Comparison of ENCODE assay signal across 26 mouse cellular contexts in the genomic region with DNA sequence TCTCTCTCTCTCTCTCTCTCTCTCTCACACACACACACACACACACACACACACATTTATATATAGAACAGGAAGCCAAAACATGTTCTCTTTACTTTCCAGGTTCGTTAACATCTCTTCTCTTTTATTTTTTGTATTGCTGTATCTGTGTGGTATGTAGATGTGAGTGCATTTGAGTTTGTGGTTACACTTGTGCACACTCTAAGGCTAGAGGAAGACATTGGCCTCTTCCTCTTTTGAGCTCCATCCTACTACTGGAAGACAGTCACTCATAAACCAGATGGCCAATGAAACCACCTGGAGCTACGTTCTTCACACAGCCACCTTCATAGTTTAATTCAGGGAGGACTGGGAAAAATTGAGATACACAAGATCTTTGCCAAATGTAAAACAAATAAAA.
"Had no signal": no experiment of that assay in that cellular context is flagged by ENCODE, and none has a peak within 500 bp of the region (broad histone marks: within the 10 kb centered on the region; RNA-seq: fewer than 3 reads in every experiment).

No protein-coding gene starts in this region.

- H3K4me1 ChIP-seq: kidney, embryonic 15.5 days; limb, embryonic 12.5 days; limb, embryonic 15.5 days; midbrain, embryonic 10.5 days; midbrain, embryonic 13.5 days; neural tube, embryonic 12.5 days; neural tube, embryonic 15.5 days had no signal

- H3K27ac ChIP-seq: kidney, embryonic 15.5 days; left cerebral cortex, adult 2 months; limb, embryonic 12.5 days; limb, embryonic 15.5 days; liver, embryonic 14.5 days; macrophage; midbrain, embryonic 10.5 days; midbrain, embryonic 13.5 days; neural tube, embryonic 12.5 days; neural tube, embryonic 15.5 days; stomach, postnatal 0 days had no signal

- DNase-seq: kidney, postnatal 10 days; kidney, postnatal 36 days; layer of hippocampus, postnatal 36 days; liver, postnatal 0 days; lung, embryonic 14.5 days; right cerebral cortex, adult 18-20 months; right cerebral cortex, postnatal 14 days; right cerebral cortex, postnatal 4 days; thymus, adult 2 months; thymus, postnatal 14 days; thymus, postnatal 4 days had no signal

- ATAC-seq: liver, postnatal 0 days; lung, postnatal 0 days; midbrain, embryonic 13.5 days; midbrain, embryonic 16.5 days had no signal

- H3K4me3 ChIP-seq: kidney, embryonic 15.5 days; left cerebral cortex, adult 2 months; limb, embryonic 12.5 days; limb, embryonic 15.5 days; megakaryocyte, embryonic 14.5 days; midbrain, embryonic 10.5 days; midbrain, embryonic 13.5 days; neural tube, embryonic 12.5 days; neural tube, embryonic 15.5 days had no signal

- H3K36me3 ChIP-seq: kidney, embryonic 15.5 days; limb, embryonic 12.5 days; limb, embryonic 15.5 days; midbrain, embryonic 10.5 days; midbrain, embryonic 13.5 days; neural tube, embryonic 12.5 days; neural tube, embryonic 15.5 days had no signal

- H3K27me3 ChIP-seq: kidney, embryonic 15.5 days; limb, embryonic 12.5 days; limb, embryonic 15.5 days; megakaryocyte, embryonic 14.5 days; midbrain, embryonic 13.5 days; neural tube, embryonic 12.5 days; neural tube, embryonic 15.5 days had no signal

- H3K4me2 ChIP-seq: kidney, embryonic 15.5 days; limb, embryonic 12.5 days; limb, embryonic 15.5 days; liver, embryonic 11.5 days; lung, embryonic 14.5 days; midbrain, embryonic 13.5 days; neural tube, embryonic 12.5 days; neural tube, embryonic 15.5 days had no signal

- H3K9ac ChIP-seq: kidney, embryonic 15.5 days; limb, embryonic 12.5 days; limb, embryonic 15.5 days; liver, embryonic 14.5 days; liver, postnatal 0 days; lung, embryonic 14.5 days; midbrain, embryonic 13.5 days; neural tube, embryonic 12.5 days; neural tube, embryonic 15.5 days had no signal

- H3K9me3 ChIP-seq: kidney, embryonic 15.5 days; limb, embryonic 12.5 days; limb, embryonic 15.5 days; megakaryocyte, embryonic 14.5 days; midbrain, embryonic 10.5 days; midbrain, embryonic 13.5 days; neural tube, embryonic 12.5 days; neural tube, embryonic 15.5 days had no signal
